8 mouse cellular contexts compared by ENCODE assay signal in the genomic region with DNA sequence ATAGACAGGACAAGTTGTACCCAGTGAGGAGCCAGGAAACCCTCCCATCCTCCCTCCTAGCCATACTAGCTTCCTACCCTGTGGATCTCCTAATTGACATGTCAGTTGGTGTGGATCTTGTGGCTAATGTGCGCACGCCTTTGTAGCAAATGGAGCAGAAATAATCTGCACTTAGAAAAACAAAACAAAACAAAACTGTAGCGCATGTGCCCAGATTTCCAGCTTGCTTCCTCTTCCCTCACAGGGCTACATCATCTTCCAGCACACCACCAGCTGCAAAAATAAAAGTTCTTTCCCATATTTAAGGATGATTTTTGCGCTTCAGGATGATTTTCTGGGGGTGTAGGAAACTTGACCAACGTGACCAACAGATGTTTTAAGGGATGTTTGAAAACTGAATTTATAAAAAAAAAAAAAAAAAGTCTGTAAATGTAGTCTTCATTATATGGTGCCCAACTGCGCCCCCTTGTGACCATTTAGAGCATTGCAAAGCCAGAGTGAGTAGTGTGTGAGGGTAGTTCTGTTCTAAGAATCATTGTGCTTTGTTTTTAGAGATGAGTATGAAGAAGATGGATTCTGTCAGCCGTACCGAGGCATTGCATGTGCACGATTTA.
DNase-seq lines count a peak whose midpoint lies in the region; ATAC-seq and TF ChIP-seq lines count a peak whose summit lies in the region.

No protein-coding gene starts in this region.

- H3K9ac ChIP-seq in heart, embryonic 16.5 days (ENCODE audit: low read length): no peak overlapping the region
- no peak overlapping the region for H3K9ac ChIP-seq in lung, embryonic 14.5 days

- peaks cover 23% of the 10 kb centered on the region for H3K36me3 ChIP-seq in embryonic facial prominence, embryonic 10.5 days (replicated peaks)
- peaks cover 12% of the 10 kb centered on the region for H3K36me3 ChIP-seq in heart, embryonic 16.5 days (ENCODE audit: control insufficient read depth, insufficient read depth)
- H3K36me3 ChIP-seq in lung, embryonic 14.5 days (ENCODE audit: insufficient read depth): peaks cover 9% of the 10 kb centered on the region; the same call in 1 of the 2 replicates

- peaks cover 37% of the 10 kb centered on the region for H3K4me1 ChIP-seq in embryonic facial prominence, embryonic 10.5 days
- peaks cover 8% of the 10 kb centered on the region for H3K4me1 ChIP-seq in heart, embryonic 16.5 days (ENCODE audit: control insufficient read depth, insufficient read depth, low read length)
- peaks cover 7% of the 10 kb centered on the region; the same call in 1 of the 2 replicates for H3K4me1 ChIP-seq in lung, embryonic 14.5 days (ENCODE audit: insufficient read depth)

- H3K9me3 ChIP-seq in embryonic facial prominence, embryonic 10.5 days: peaks cover 3% of the 10 kb centered on the region; the same call in 1 of the 2 replicates
- H3K9me3 ChIP-seq in heart, embryonic 16.5 days (replicated peaks; ENCODE audit: control insufficient read depth, low read length): no peaks in the 10 kb centered on the region
- no peaks in the 10 kb centered on the region for H3K9me3 ChIP-seq in lung, embryonic 14.5 days (ENCODE audit: low read depth, low read length)

- H3K27ac ChIP-seq in embryonic facial prominence, embryonic 10.5 days (replicated peaks): peak overlapping the region; percentile 70
- H3K27ac ChIP-seq in heart, embryonic 16.5 days (ENCODE audit: low read length): peak overlapping the region; percentile 61
- peak overlapping the region; percentile 67; the same call in 1 of the 2 replicates for H3K27ac ChIP-seq in lung, embryonic 14.5 days (ENCODE audit: low read depth)

- peak; percentile 86 for TF ChIP-seq CTCF in lung, embryonic 14.5 days (IDR thresholded peaks at IDR 0.05; ENCODE audit: low read depth)

- DNase-seq in Muller cell, postnatal 12 days (ENCODE audit: inconsistent ontology term): peak; percentile 85
- DNase-seq in adrenal gland, postnatal 25 days: peak; percentile 74
- DNase-seq in embryonic facial prominence, embryonic 10.5 days (ENCODE audit: low spot score): peak; percentile 77
- DNase-seq in kidney, postnatal 4 days: peak; percentile 89 to 91
- peak; percentile 94 for DNase-seq in lung, embryonic 14.5 days
- DNase-seq in right cerebral cortex, postnatal 36 days (ENCODE audit: low spot score in 2 of 2): peak; percentile 58 to 63
- DNase-seq in T-cell, adult 2 months (ENCODE audit: low spot score): no peak

- H3K4me3 ChIP-seq in embryonic facial prominence, embryonic 10.5 days: no peak overlapping the region
- no peak overlapping the region for H3K4me3 ChIP-seq in heart, embryonic 16.5 days (ENCODE audit: low read length)
- no peak overlapping the region for H3K4me3 ChIP-seq in lung, embryonic 14.5 days (ENCODE audit: low read depth, low read length)

- no peak; the same call in 1 of the 2 replicates for ATAC-seq in heart, embryonic 16.5 days (replicated peaks; ENCODE audit: extremely low read depth, insufficient read depth, low FRiP score)
- ATAC-seq in lung, embryonic 14.5 days (ENCODE audit: insufficient read depth): peak; percentile 45

- 36% methylated on average over 9 of the region's 9 CpGs for WGBS in embryonic facial prominence, embryonic 10.5 days
- WGBS in heart, embryonic 16.5 days: 28% methylated on average over 9 of the region's 9 CpGs
- WGBS in lung, embryonic 14.5 days: 22% methylated on average over 9 of the region's 9 CpGs

- no peak overlapping the region for H3K4me2 ChIP-seq in heart, embryonic 16.5 days (ENCODE audit: low read depth, low read length)
- H3K4me2 ChIP-seq in lung, embryonic 14.5 days: 0 out of 2 replicates have a peak overlapping the region, but pooled peaks have one; percentile 16

- H3K27me3 ChIP-seq in embryonic facial prominence, embryonic 10.5 days (replicated peaks; ENCODE audit: low read depth, poor library complexity, severe bottlenecking): no peaks in the 10 kb centered on the region
- H3K27me3 ChIP-seq in heart, embryonic 16.5 days (ENCODE audit: control insufficient read depth, insufficient read depth, low read length): no peaks in the 10 kb centered on the region
- no peaks in the 10 kb centered on the region for H3K27me3 ChIP-seq in lung, embryonic 14.5 days (ENCODE audit: insufficient read depth, low read length)
